Mouse (Mus musculus) forebrain, embryonic 14.5 days (tissue): ENCODE data around the gene Tnfrsf25. TPM values are rescaled to one million over a fixed set of nuclear protein-coding genes. Genes with fewer than 3 reads are reported as not detected.
A peak's percentile ranks its signal among the peaks of the same experiment; 100 is the strongest.

Experiments used
- ATAC-seq: fragments of 200-750 bp; cut with Nextera tagmentation; 2 replicates; pipeline ENCODE4 v1.8.0; 2017; ENCODE audit warnings: mild to moderate bottlenecking, moderate library complexity
- DNase-seq: peaks from one replicate; pipeline ENCODE4 v3.0.0-alpha.2; 2015; ENCODE audit warnings: low spot score
- H3K27ac ChIP-seq: fragments of 300-500 bp; sonication (generic); 2 replicates; pipeline ENCODE4 v1.5.1; 2014; ENCODE audit warnings: low read depth, mild to moderate bottlenecking, control low read depth, low read length, moderate library complexity
- H3K27me3 ChIP-seq: fragments of 300-500 bp; sonication (generic); replicated peaks from 2 replicates; pipeline ENCODE4 v1.6.1; 2014; ENCODE audit warnings: low read length, control low read depth, mixed read lengths; ENCODE audit not compliant: control insufficient read depth, insufficient read depth
- H3K36me3 ChIP-seq: fragments of 300-500 bp; sonication (generic); 2 replicates; pipeline ENCODE4 v1.6.1; 2014; ENCODE audit warnings: low read length, control low read depth; ENCODE audit not compliant: control insufficient read depth, insufficient read depth
- H3K4me1 ChIP-seq: fragments of 300-500 bp; sonication (generic); 2 replicates; pipeline ENCODE4 v1.6.1; 2014; ENCODE audit warnings: antibody characterized with exemption, low read length, control low read depth; ENCODE audit not compliant: control insufficient read depth, insufficient read depth
- H3K4me2 ChIP-seq: fragments of 300-500 bp; sonication (generic); 2 replicates; pipeline ENCODE4 v1.6.1; 2014; ENCODE audit warnings: mild to moderate bottlenecking, control low read depth, low read length
- H3K4me3 ChIP-seq: fragments of 300-500 bp; sonication (generic); 2 replicates; pipeline ENCODE4 v1.5.1; 2014; ENCODE audit warnings: low read depth, low read length, control low read depth
- H3K9ac ChIP-seq: fragments of 300-500 bp; sonication (generic); 2 replicates; pipeline ENCODE4 v1.6.1; 2014; ENCODE audit warnings: mild to moderate bottlenecking, low read length, control low read depth, moderate library complexity
- H3K9me3 ChIP-seq: fragments of 300-500 bp; sonication (generic); replicated peaks from 2 replicates; pipeline ENCODE4 v1.6.1; 2016; ENCODE audit warnings: low read length, control low read depth, mixed read lengths; ENCODE audit not compliant: control insufficient read depth
- WGBS: fragments of 180-500 bp; shearing (Covaris S2); extraction: QIAGEN DNeasy Blood & Tissue Kit; methylation state at CpG from one replicate; pipeline ENCODE4 v1.1.7; 2014; 5-methylcytosine and 5-hydroxymethylcytosine counted together
- polyA plus RNA-seq: library from polyadenylated mRNA; unstranded; fragments of >200 nt; fragmentation: Nextera tagmentation; extraction: Ambion mirVana; gene quantifications from 2 replicates; pipeline ENCODE4 v1.2.1, GENCODE M21; 2014

The Tnfrsf25 gene
- polyA plus RNA-seq, 1 experiment from 2014 or later, result 0.62 TPM

DNA sequence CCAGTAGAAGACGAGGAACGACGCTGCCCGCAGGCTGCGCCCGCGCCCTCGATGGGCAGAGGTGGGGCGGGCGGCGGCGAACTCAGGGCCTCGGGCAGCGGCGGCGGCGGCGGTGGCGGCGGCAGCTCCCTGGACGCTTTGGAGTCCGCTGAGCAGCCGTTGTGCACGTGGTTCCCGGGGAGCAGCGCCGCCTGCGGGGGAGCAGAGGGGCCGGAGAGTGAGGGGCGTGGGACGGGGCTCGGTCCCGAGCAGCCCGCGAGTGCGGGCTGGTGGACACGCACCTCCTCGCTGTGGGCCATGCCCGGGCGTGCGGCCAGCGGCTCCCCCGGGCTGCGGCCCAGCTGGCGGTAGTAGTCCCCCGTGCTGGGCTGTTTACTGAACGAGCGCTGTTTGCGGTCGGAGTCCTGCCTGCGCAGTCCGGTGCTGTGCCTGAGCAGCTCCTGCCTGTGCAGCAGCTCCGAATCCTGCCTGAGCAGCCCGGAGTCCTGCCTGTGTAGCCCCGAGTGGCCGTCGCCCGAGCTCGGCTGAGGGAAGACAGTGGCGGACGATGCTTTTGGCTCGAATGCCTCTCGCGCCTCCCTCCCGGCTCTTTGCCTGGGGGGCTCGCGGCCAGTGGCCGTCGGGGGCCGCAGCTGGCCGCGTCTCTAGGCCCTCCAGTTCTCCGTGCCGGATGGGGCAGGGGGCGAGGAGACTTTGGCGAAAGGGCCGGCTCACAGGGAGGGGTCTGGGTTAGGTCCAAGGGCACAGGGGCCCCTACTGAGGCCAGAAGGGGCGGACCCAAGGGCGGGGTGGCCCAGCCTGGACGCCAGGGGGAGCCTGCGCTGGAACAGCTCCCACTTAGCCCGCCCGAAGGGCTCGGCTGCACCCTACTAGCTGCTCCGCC, 15.3 kb downstream of the Tnfrsf25 start:
- no peaks in the 10 kb centered on the region for H3K36me3 ChIP-seq
- H3K9me3 ChIP-seq, result no peaks in the 10 kb centered on the region
- H3K27ac ChIP-seq, result no peak overlapping the region
- H3K4me1 ChIP-seq, result peaks cover 9% of the 10 kb centered on the region; the same call in 1 of the 2 replicates
- peak overlapping the region; percentile 25 for H3K4me3 ChIP-seq
- WGBS, result under 1% methylated on average over 82 of the region's 85 CpGs
- H3K4me2 ChIP-seq, result peak overlapping the region; percentile 50
- peaks cover 74% of the 10 kb centered on the region for H3K27me3 ChIP-seq
- peak overlapping the region; percentile 32; the same call in 1 of the 2 replicates for H3K9ac ChIP-seq
- ATAC-seq (peak; percentile 76), DNase-seq (peak; percentile 57)

DNA sequence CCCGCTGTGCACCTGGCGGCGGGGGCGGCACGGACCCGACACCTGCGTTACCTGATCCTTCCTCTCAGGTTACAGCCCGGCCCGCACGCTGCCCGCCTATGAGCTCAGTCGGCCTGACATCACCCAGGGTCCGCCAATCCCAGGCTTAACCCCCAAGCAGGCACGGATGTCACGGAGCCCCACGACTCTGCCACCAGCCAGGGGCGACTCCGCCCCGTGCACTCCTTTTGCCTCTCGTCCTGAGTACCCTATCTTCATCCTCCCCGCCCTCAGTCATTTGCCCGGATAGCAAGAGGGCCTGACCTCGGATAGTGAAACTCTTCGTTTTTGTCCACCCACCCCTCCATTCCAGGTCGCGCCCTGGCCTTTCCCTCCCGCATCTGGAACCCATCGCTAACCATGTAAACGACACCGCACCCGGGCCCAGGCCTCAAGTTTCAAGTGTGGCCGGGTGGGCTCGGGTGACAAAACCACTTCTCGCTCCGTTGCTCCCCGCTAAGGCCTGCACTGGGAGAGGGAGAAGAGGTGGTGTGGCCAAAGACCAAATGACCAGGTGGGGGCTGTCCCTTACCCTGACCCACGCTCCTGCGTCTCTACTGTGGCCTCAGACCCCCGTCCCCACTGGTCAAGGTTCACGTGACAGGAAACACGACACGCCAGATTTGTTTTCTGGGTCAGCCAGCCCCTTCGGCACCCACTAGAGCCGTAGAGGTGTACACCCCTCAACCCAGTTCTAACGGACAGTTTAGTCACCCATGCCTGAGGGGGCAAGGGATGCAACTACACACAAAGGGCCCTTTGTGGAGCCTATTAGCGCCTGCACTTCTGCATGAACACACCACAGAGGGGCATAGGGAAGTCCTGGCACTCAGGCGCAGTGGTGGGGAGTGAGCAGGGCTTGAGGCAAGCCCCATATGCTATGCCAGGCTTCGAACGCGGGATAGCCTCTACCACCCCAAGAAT, 16.4 kb downstream of the Tnfrsf25 start:
- Histone ChIP-seq H3K36me3 (no peaks in the 10 kb centered on the region), H3K4me1 (peaks cover 9% of the 10 kb centered on the region; the same call in 1 of the 2 replicates), H3K9ac (no peak overlapping the region), H3K4me2 (peak overlapping the region; percentile 50), H3K27me3 (peaks cover 63% of the 10 kb centered on the region), H3K4me3 (0 out of 2 replicates have a peak overlapping the region, but pooled peaks have one; percentile 5), H3K27ac (no peak overlapping the region), H3K9me3 (no peaks in the 10 kb centered on the region)
- peak; percentile 55 for DNase-seq
- ATAC-seq, result no peak
- 2% methylated on average over 50 of the region's 50 CpGs for WGBS

DNA sequence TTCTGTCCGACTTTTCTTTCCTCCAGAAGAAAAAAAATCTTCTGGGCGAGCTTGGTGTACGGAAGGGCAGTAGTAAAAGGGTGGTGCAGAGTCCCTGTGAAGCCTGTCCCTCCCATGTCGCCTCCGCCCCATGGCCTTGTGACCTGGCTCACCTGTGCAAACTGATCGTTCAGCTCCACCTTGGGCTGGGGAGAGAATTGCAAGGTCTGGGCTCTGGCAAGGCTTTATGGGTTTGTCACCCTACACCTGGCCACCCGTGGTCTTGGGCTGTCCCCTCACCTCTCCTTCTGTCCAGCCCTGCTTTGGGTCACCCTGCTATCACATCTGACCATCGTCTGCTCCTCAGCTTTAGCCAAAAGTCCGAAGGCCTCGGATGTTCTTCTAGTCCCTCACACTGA, 17.0 kb downstream of the Tnfrsf25 start:
- H3K9me3 ChIP-seq, result no peaks in the 10 kb centered on the region
- ATAC-seq (no peak), DNase-seq (no peak)
- H3K27ac ChIP-seq, result no peak overlapping the region
- H3K4me2 ChIP-seq, result no peak overlapping the region
- no peaks in the 10 kb centered on the region for H3K36me3 ChIP-seq
- H3K4me1 ChIP-seq, result peaks cover 9% of the 10 kb centered on the region; the same call in 1 of the 2 replicates
- H3K4me3 ChIP-seq, result no peak overlapping the region
- WGBS, result 19% methylated on average over 10 of the region's 10 CpGs
- H3K27me3 ChIP-seq, result peaks cover 56% of the 10 kb centered on the region
- no peak overlapping the region for H3K9ac ChIP-seq

DNA sequence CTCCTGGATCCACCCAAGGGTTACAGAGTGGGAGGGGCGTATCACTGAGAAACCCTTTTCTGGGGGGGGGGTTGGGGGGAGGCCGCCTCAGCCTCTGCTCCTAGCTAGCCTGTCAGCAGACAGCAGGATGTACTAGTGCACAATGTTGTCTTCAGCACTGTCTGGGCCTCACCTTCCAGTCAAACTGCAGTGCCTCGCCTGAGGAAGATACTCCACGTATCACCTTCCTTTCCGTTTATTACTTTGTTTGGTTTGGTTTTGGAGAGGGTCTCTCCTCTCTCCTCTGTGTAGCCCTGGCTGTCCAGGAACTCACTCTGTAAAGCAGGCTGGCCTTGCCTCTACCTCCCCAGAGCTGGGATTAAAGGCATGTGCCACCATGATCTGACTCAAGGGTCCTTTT, 17.5 kb downstream of the Tnfrsf25 start:
- no peak overlapping the region for H3K27ac ChIP-seq
- DNase-seq (no peak), ATAC-seq (no peak)
- no peak overlapping the region for H3K4me2 ChIP-seq
- no peak overlapping the region for H3K4me3 ChIP-seq
- 63% methylated on average over 5 of the region's 5 CpGs for WGBS
- H3K4me1 ChIP-seq, result peaks cover 9% of the 10 kb centered on the region; the same call in 1 of the 2 replicates
- no peaks in the 10 kb centered on the region for H3K36me3 ChIP-seq
- peaks cover 52% of the 10 kb centered on the region for H3K27me3 ChIP-seq
- no peak overlapping the region for H3K9ac ChIP-seq
- no peaks in the 10 kb centered on the region for H3K9me3 ChIP-seq

DNA sequence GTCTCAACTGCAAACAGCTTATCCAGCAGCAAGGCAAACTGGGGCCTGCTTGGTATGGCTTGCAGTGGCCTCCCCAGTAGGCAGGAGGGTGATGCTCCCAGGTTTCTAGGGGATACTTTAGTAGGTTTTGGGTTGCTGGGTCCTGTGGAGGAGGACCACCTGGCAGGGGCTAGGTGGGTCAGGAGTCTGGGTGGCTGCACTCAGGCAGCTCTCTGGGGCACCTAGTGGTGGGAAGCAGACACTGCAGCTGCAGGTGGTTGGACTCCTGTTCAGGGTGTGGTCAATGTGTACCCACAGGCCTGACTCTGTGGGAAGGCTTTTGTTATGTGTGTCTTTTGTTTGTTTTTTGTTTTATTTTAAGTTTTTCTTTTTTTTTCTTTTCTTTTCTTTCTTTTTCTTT, 18.8 kb downstream of the Tnfrsf25 start:
- Histone ChIP-seq H3K27ac (no peak overlapping the region), H3K4me3 (no peak overlapping the region), H3K4me1 (peaks cover 11% of the 10 kb centered on the region), H3K36me3 (no peaks in the 10 kb centered on the region), H3K27me3 (peaks cover 44% of the 10 kb centered on the region), H3K9ac (no peak overlapping the region), H3K9me3 (no peaks in the 10 kb centered on the region), H3K4me2 (no peak overlapping the region)
- no peak for ATAC-seq
- no peak for DNase-seq

DNA sequence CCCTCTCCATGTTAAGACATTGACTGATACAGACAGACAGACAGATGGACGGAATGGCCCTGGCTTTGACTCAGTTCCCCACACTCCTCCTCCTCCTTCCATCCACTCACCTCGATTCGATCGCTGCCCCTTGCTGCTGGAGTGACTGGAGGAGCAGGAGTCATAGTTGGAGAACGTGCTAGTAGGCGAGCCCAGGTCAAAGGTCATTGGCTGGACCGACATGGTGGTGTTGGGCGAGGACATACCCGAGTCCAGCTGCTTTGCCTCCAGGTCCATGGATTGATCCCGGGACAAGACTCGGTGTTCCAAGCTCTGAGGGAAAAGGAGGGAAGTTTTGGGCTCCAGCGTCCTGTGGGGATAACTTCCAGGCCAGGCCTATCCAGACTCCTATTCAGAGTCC, 19.6 kb downstream of the Tnfrsf25 start:
- Histone ChIP-seq H3K27ac (no peak overlapping the region), H3K4me2 (no peak overlapping the region), H3K9me3 (no peaks in the 10 kb centered on the region), H3K36me3 (no peaks in the 10 kb centered on the region), H3K4me1 (peaks cover 11% of the 10 kb centered on the region), H3K4me3 (no peak overlapping the region), H3K27me3 (peaks cover 40% of the 10 kb centered on the region), H3K9ac (no peak overlapping the region)
- 86% methylated on average over 12 of the region's 12 CpGs for WGBS
- DNase-seq, result no peak
- ATAC-seq, result no peak

DNA sequence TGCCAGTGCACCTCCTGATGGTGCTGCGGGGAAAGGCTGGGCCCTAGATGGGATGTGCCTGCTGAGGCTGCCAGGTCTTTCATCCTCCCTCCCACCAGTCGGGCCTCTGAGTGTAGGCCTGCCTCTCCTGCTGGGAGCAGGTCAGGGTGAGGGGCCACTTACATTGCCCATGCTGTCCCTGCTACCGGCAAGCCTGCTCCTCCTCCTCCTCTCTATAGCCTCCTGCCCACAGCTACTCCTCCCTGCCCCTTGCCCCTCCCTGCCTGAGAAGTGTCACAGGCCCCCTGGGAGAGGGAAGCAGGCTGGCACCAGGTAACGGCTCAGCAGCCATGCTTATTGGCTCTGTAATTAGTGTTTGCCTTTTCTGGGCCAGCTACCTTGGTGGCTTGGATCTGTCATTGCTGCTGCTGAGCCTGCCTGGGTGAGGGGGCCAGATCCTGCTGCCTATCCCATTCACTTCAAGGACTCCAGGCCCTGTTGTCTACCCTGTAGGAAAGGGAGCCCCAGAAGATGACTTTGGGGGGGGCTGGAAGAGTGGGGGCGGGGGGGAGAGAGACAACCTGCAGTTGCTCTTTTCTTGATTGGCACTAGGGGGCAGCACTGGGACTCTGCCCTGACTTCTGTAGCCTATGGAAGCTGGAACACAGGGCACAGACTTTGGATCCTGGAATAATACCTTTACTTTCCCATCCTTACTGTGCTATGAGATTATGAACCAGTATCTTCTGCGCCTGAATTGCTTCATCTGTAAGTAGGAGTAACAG, 20.6 kb downstream of the Tnfrsf25 start:
- peaks cover 31% of the 10 kb centered on the region for H3K27me3 ChIP-seq

DNA sequence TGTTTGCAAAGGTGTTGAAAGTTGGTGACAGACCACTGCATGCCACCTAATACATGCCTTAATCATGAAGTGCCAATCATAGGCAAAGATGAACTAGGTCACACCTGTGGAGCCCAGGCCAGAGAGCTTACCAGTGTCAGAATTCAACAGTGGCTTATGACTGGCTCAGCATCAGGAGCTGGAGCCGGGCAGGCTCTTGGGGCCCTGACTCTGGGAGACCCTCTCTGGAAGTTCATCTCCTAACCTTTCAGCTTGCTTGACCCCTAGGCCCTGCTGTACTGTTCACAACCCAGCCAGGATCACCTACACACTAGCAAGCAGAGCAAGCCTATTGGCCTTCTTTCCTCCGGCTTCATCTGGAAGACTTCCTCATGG, 21.1 kb downstream of the Tnfrsf25 start:
- Histone ChIP-seq H3K4me2 (no peak overlapping the region), H3K9me3 (no peaks in the 10 kb centered on the region), H3K27ac (no peak overlapping the region), H3K27me3 (peaks cover 26% of the 10 kb centered on the region), H3K9ac (no peak overlapping the region), H3K4me3 (no peak overlapping the region), H3K4me1 (peaks cover 2% of the 10 kb centered on the region; the same call in 1 of the 2 replicates), H3K36me3 (no peaks in the 10 kb centered on the region)
- no peak for ATAC-seq
- 88% methylated on average over 2 of the region's 2 CpGs for WGBS
- DNase-seq, result no peak

More for the DNA sequence above, 20.6 kb downstream of the Tnfrsf25 start:
- Histone ChIP-seq H3K27ac (no peak overlapping the region), H3K4me2 (no peak overlapping the region), H3K36me3 (no peaks in the 10 kb centered on the region), H3K9me3 (no peaks in the 10 kb centered on the region), H3K9ac (no peak overlapping the region), H3K4me3 (no peak overlapping the region), H3K4me1 (peaks cover 2% of the 10 kb centered on the region)
- WGBS, result 25% methylated on average over 6 of the region's 6 CpGs
- DNase-seq, result no peak
- no peak for ATAC-seq
